Comparison of ENCODE assay signal across 24 mouse cellular contexts in genomic region chr1:127548078-127548477, GRCm38 (mm10).
DNase-seq lines count a peak whose midpoint lies in the region; ATAC-seq and TF ChIP-seq lines count a peak whose summit lies in the region.
"Had no signal": no experiment of that assay in that cellular context is flagged by ENCODE, and none has a peak within 500 bp of the region (broad histone marks: within the 10 kb centered on the region; RNA-seq: fewer than 3 reads in every experiment).

No protein-coding gene starts in this region.

- ATAC-seq in forebrain, embryonic 14.5 days: peak; percentile 58
- no peak for ATAC-seq in forebrain, embryonic 15.5 days (replicated peaks)
- peak; percentile 70 for ATAC-seq in midbrain, embryonic 11.5 days (ENCODE audit: low FRiP score)
- no peak for ATAC-seq in midbrain, postnatal 0 days (ENCODE audit: low FRiP score)
- ATAC-seq in neural tube, embryonic 13.5 days (ENCODE audit: low read depth): peak; percentile 40; the same call in 1 of the 2 replicates
- peak; percentile 47; the same call in 1 of the 2 replicates for ATAC-seq in midbrain, embryonic 16.5 days
- ATAC-seq: CD4-positive, CD25-positive, alpha-beta regulatory T cell, adult 4 months had no signal

- no peak overlapping the region for H3K9ac ChIP-seq in forebrain, embryonic 14.5 days (ENCODE audit: low read length)
- no peak overlapping the region for H3K9ac ChIP-seq in forebrain, embryonic 15.5 days (replicated peaks)
- no peak overlapping the region for H3K9ac ChIP-seq in midbrain, embryonic 11.5 days (ENCODE audit: low read length)
- no peak overlapping the region for H3K9ac ChIP-seq in midbrain, postnatal 0 days (replicated peaks; ENCODE audit: low read length, poor library complexity, severe bottlenecking)
- H3K9ac ChIP-seq in neural tube, embryonic 13.5 days: no peak overlapping the region
- no peak overlapping the region for H3K9ac ChIP-seq in midbrain, embryonic 16.5 days (ENCODE audit: low read depth, low read length)
- H3K9ac ChIP-seq: embryonic facial prominence, embryonic 13.5 days; hindbrain, embryonic 12.5 days; hindbrain, embryonic 15.5 days had no signal

- no peaks in the 10 kb centered on the region for H3K27me3 ChIP-seq in forebrain, embryonic 14.5 days (replicated peaks; ENCODE audit: control insufficient read depth, insufficient read depth, low read length)
- H3K27me3 ChIP-seq in forebrain, embryonic 15.5 days: no peaks in the 10 kb centered on the region
- H3K27me3 ChIP-seq in midbrain, embryonic 11.5 days (ENCODE audit: control insufficient read depth, insufficient read depth, low read length): no peaks in the 10 kb centered on the region
- H3K27me3 ChIP-seq in midbrain, postnatal 0 days (ENCODE audit: insufficient read depth, low read length): no peaks in the 10 kb centered on the region
- peaks cover 73% of the 10 kb centered on the region for H3K27me3 ChIP-seq in neural tube, embryonic 13.5 days
- H3K27me3 ChIP-seq in midbrain, embryonic 16.5 days (ENCODE audit: control insufficient read depth, insufficient read depth, low read depth, low read length): no peaks in the 10 kb centered on the region
- H3K27me3 ChIP-seq: embryonic facial prominence, embryonic 13.5 days; hindbrain, embryonic 15.5 days had no signal

- H3K36me3 ChIP-seq in forebrain, embryonic 14.5 days (ENCODE audit: control insufficient read depth, insufficient read depth, low read length): no peaks in the 10 kb centered on the region
- no peaks in the 10 kb centered on the region for H3K36me3 ChIP-seq in forebrain, embryonic 15.5 days
- H3K36me3 ChIP-seq in midbrain, embryonic 11.5 days (ENCODE audit: control insufficient read depth, insufficient read depth, low read length): no peaks in the 10 kb centered on the region
- no peaks in the 10 kb centered on the region for H3K36me3 ChIP-seq in midbrain, postnatal 0 days (ENCODE audit: insufficient read depth, low read length)
- H3K36me3 ChIP-seq in neural tube, embryonic 13.5 days: no peaks in the 10 kb centered on the region
- H3K36me3 ChIP-seq in midbrain, embryonic 16.5 days (ENCODE audit: control insufficient read depth, insufficient read depth, low read length): no peaks in the 10 kb centered on the region
- H3K36me3 ChIP-seq: embryonic facial prominence, embryonic 10.5 days; embryonic facial prominence, embryonic 13.5 days; heart, embryonic 10.5 days; hindbrain, embryonic 12.5 days; hindbrain, embryonic 15.5 days had no signal

- no peaks in the 10 kb centered on the region for H3K9me3 ChIP-seq in forebrain, embryonic 14.5 days (replicated peaks; ENCODE audit: control insufficient read depth, low read length)
- no peaks in the 10 kb centered on the region for H3K9me3 ChIP-seq in forebrain, embryonic 15.5 days
- no peaks in the 10 kb centered on the region for H3K9me3 ChIP-seq in midbrain, embryonic 11.5 days (ENCODE audit: control insufficient read depth, low read length)
- no peaks in the 10 kb centered on the region for H3K9me3 ChIP-seq in midbrain, postnatal 0 days (ENCODE audit: low read length)
- no peaks in the 10 kb centered on the region for H3K9me3 ChIP-seq in neural tube, embryonic 13.5 days
- H3K9me3 ChIP-seq in midbrain, embryonic 16.5 days (replicated peaks; ENCODE audit: control insufficient read depth, low read length, poor library complexity, severe bottlenecking): no peaks in the 10 kb centered on the region
- H3K9me3 ChIP-seq: embryonic facial prominence, embryonic 10.5 days; embryonic facial prominence, embryonic 13.5 days; heart, embryonic 10.5 days; hindbrain, embryonic 12.5 days; hindbrain, embryonic 15.5 days had no signal

- H3K4me3 ChIP-seq in forebrain, embryonic 14.5 days (ENCODE audit: low read depth, low read length): no peak overlapping the region
- H3K4me3 ChIP-seq in forebrain, embryonic 15.5 days: no peak overlapping the region
- no peak overlapping the region for H3K4me3 ChIP-seq in midbrain, embryonic 11.5 days (ENCODE audit: low read depth, low read length)
- no peak overlapping the region for H3K4me3 ChIP-seq in midbrain, postnatal 0 days (ENCODE audit: low read depth, low read length)
- H3K4me3 ChIP-seq in neural tube, embryonic 13.5 days: no peak overlapping the region
- no peak overlapping the region for H3K4me3 ChIP-seq in midbrain, embryonic 16.5 days (ENCODE audit: low read depth, low read length)
- H3K4me3 ChIP-seq: embryonic facial prominence, embryonic 10.5 days; embryonic facial prominence, embryonic 13.5 days; erythroblast, embryonic 14.5 days; heart, adult 2 months; heart, embryonic 10.5 days; hindbrain, embryonic 12.5 days; hindbrain, embryonic 15.5 days had no signal

- no peak for TF ChIP-seq CTCF in midbrain, postnatal 0 days (IDR thresholded peaks at IDR 0.05)

- DNase-seq in forebrain, embryonic 14.5 days (ENCODE audit: low spot score): peak; percentile 28
- peak; percentile 84 for DNase-seq in midbrain, embryonic 11.5 days (ENCODE audit: low spot score, missing footprints)
- no peak for DNase-seq in midbrain, postnatal 0 days (ENCODE audit: low spot score)
- DNase-seq in neural tube, embryonic 10.5 days (ENCODE audit: extremely low spot score, low spot score): no peak
- DNase-seq in spleen, adult 12 weeks (ENCODE audit: low spot score): no peak
- DNase-seq: adrenal gland, adult 2 months; adrenal gland, postnatal 14 days; cerebellum, adult 11-12 months; cerebellum, adult 8-10 months; cerebellum, postnatal 10 days; cerebellum, postnatal 36 days; embryo, embryonic 11 days; gastrocnemius, postnatal 25 days; heart, adult 2 months had no signal

- H3K27ac ChIP-seq in forebrain, embryonic 14.5 days (ENCODE audit: low read depth, low read length): no peak overlapping the region
- H3K27ac ChIP-seq in forebrain, embryonic 15.5 days (replicated peaks): no peak overlapping the region
- H3K27ac ChIP-seq in midbrain, embryonic 11.5 days (ENCODE audit: low read depth, low read length): no peak overlapping the region
- H3K27ac ChIP-seq in midbrain, postnatal 0 days (ENCODE audit: low read depth, low read length): no peak overlapping the region
- 0 out of 2 replicates have a peak overlapping the region, but pooled peaks have one; percentile 40 for H3K27ac ChIP-seq in neural tube, embryonic 13.5 days (replicated peaks)
- no peak overlapping the region for H3K27ac ChIP-seq in midbrain, embryonic 16.5 days (ENCODE audit: low read length)
- H3K27ac ChIP-seq: embryonic facial prominence, embryonic 10.5 days; embryonic facial prominence, embryonic 13.5 days; heart, adult 2 months; heart, embryonic 10.5 days; hindbrain, embryonic 12.5 days; hindbrain, embryonic 15.5 days had no signal

- H3K4me1 ChIP-seq in forebrain, embryonic 14.5 days (ENCODE audit: control insufficient read depth, insufficient read depth, low read length): no peaks in the 10 kb centered on the region; the same call in 1 of the 2 replicates
- peaks cover 7% of the 10 kb centered on the region for H3K4me1 ChIP-seq in forebrain, embryonic 15.5 days
- no peaks in the 10 kb centered on the region for H3K4me1 ChIP-seq in midbrain, embryonic 11.5 days (ENCODE audit: control insufficient read depth, insufficient read depth, low read length)
- no peaks in the 10 kb centered on the region for H3K4me1 ChIP-seq in midbrain, postnatal 0 days (ENCODE audit: insufficient read depth, low read length)
- H3K4me1 ChIP-seq in neural tube, embryonic 13.5 days (replicated peaks): 0 out of 2 replicates have a peak, but pooled peaks cover 3% of the 10 kb centered on the region
- no peaks in the 10 kb centered on the region for H3K4me1 ChIP-seq in midbrain, embryonic 16.5 days (ENCODE audit: control insufficient read depth, insufficient read depth, low read length)
- H3K4me1 ChIP-seq: embryonic facial prominence, embryonic 13.5 days; heart, embryonic 10.5 days; hindbrain, embryonic 12.5 days; hindbrain, embryonic 15.5 days had no signal

- WGBS in forebrain, embryonic 14.5 days: 36% methylated on average over 4 of the region's 4 CpGs
- 32% methylated on average over 4 of the region's 4 CpGs for WGBS in forebrain, embryonic 15.5 days
- 45% methylated on average over 4 of the region's 4 CpGs for WGBS in midbrain, embryonic 11.5 days
- WGBS in midbrain, postnatal 0 days: 24% methylated on average over 4 of the region's 4 CpGs
- 41% methylated on average over 4 of the region's 4 CpGs for WGBS in neural tube, embryonic 13.5 days
- 19% methylated on average over 4 of the region's 4 CpGs for WGBS in midbrain, embryonic 16.5 days

- no peak overlapping the region for H3K4me2 ChIP-seq in forebrain, embryonic 14.5 days (ENCODE audit: low read length)
- no peak overlapping the region for H3K4me2 ChIP-seq in forebrain, embryonic 15.5 days (replicated peaks)
- no peak overlapping the region for H3K4me2 ChIP-seq in midbrain, embryonic 11.5 days
- H3K4me2 ChIP-seq in midbrain, postnatal 0 days (ENCODE audit: low read depth, low read length, poor library complexity, severe bottlenecking): no peak overlapping the region
- no peak overlapping the region for H3K4me2 ChIP-seq in neural tube, embryonic 13.5 days
- no peak overlapping the region for H3K4me2 ChIP-seq in midbrain, embryonic 16.5 days (ENCODE audit: low read length)
- H3K4me2 ChIP-seq: embryonic facial prominence, embryonic 13.5 days; hindbrain, embryonic 12.5 days; hindbrain, embryonic 15.5 days had no signal

Comparison
In these comparisons a context has a peak if more than half of its experiments do, and no peak if none do; other contexts are left out.
1. ATAC-seq: peak in forebrain, embryonic 14.5 days (single experiment), midbrain, embryonic 11.5 days (single experiment), neural tube, embryonic 13.5 days (single experiment) and midbrain, embryonic 16.5 days (single experiment); none in forebrain, embryonic 15.5 days (single experiment) and midbrain, postnatal 0 days (single experiment).
2. DNase-seq: peak in forebrain, embryonic 14.5 days (single experiment) and midbrain, embryonic 11.5 days (single experiment); none in midbrain, postnatal 0 days (single experiment), neural tube, embryonic 10.5 days (single experiment) and spleen, adult 12 weeks (single experiment).